Mouse (Mus musculus) hindbrain, postnatal 0 days (tissue): ENCODE data around the gene Hist1h2ad. TPM values are rescaled to one million over a fixed set of nuclear protein-coding genes. Genes with fewer than 3 reads are reported as not detected.
A peak's percentile ranks its signal among the peaks of the same experiment; 100 is the strongest.
"Not testable (repeated sequence)": the region's sequence is repeated elsewhere in the genome, so short reads cannot be mapped to it uniquely, and the experiment has no call there.

Source experiments
- ATAC-seq: fragments of 200-750 bp; cut with Nextera tagmentation; 2 replicates; pipeline ENCODE4 v1.8.0; 2017; ENCODE audit warnings: mild to moderate bottlenecking, moderate TSS enrichment, moderate library complexity
- DNase-seq: peaks from one replicate; pipeline ENCODE4 v3.0.0-alpha.2; 2015; ENCODE audit warnings: low spot score
- H3K27ac ChIP-seq: fragments of 300-500 bp; sonication (generic); 2 replicates; pipeline ENCODE4 v1.5.1; 2014; ENCODE audit warnings: mild to moderate bottlenecking
- H3K27me3 ChIP-seq: fragments of 300-500 bp; sonication (generic); 2 replicates; pipeline ENCODE4 v1.6.1; 2014; ENCODE audit warnings: low read length, mixed read lengths; ENCODE audit not compliant: insufficient read depth
- H3K36me3 ChIP-seq: fragments of 300-500 bp; sonication (generic); 2 replicates; pipeline ENCODE4 v1.6.1; 2014; ENCODE audit warnings: low read length, mixed read lengths; ENCODE audit not compliant: insufficient read depth
- H3K4me1 ChIP-seq: fragments of 300-500 bp; sonication (generic); 2 replicates; pipeline ENCODE4 v1.6.1; 2014; ENCODE audit warnings: antibody characterized with exemption, low read length, mixed read lengths; ENCODE audit not compliant: insufficient read depth
- H3K4me2 ChIP-seq: fragments of 300-500 bp; sonication (generic); 2 replicates; pipeline ENCODE4 v1.6.1; 2014; ENCODE audit warnings: low read depth, mild to moderate bottlenecking, low read length, moderate library complexity, mixed read lengths
- H3K4me3 ChIP-seq: fragments of 300-500 bp; sonication (generic); 2 replicates; pipeline ENCODE4 v1.5.1; 2014; ENCODE audit warnings: low read length
- H3K9ac ChIP-seq: fragments of 300-500 bp; sonication (generic); replicated peaks from 2 replicates; pipeline ENCODE4 v1.6.1; 2014; ENCODE audit warnings: mild to moderate bottlenecking, low read length, moderate library complexity, mixed read lengths
- H3K9me3 ChIP-seq: fragments of 300-500 bp; sonication (generic); 2 replicates; pipeline ENCODE4 v1.6.1; 2016; ENCODE audit warnings: low read length, mixed read lengths
- CTCF ChIP-seq: IDR thresholded peaks from 2 replicates; pipeline ENCODE4 v1.5.1; 2016; ENCODE audit warnings: antibody characterized with exemption, control low read depth, low read depth
- WGBS: fragments of 180-500 bp; shearing (Covaris S2); extraction: QIAGEN DNeasy Blood & Tissue Kit; methylation state at CpG from one replicate; pipeline ENCODE4 v1.1.7; 2014; 5-methylcytosine and 5-hydroxymethylcytosine counted together
- polyA plus RNA-seq: library from polyadenylated mRNA; unstranded; fragments of >200 nt; fragmentation: Nextera tagmentation; extraction: Ambion mirVana; gene quantifications from 2 replicates; pipeline ENCODE4 v1.2.1, GENCODE M21; 2015
- total RNA-seq: library from RNA; depleted of rRNA; stranded (reverse); fragments of >200 nt; gene quantifications from 2 replicates; pipeline ENCODE4 v1.2.3, GENCODE M21; 2014

The Hist1h2ad gene
- total and polyA plus RNA-seq, 2 experiments from 2014 or later: 636 TPM; not detected in 1

- no peak for TF ChIP-seq CTCF
- ATAC-seq (peak; percentile 69), DNase-seq (peak; percentile 88)
- H3K9me3 ChIP-seq: no peaks in the 10 kb centered on the region
- H3K27me3 ChIP-seq: no peaks in the 10 kb centered on the region
- H3K9ac ChIP-seq: peak within 1 kb of the TSS; percentile 42; the same call in 1 of the 2 replicates
- WGBS: under 1% methylated on average over 18 of the region's 18 CpGs
- H3K36me3 ChIP-seq: no peaks in the 10 kb centered on the region
- peak within 1 kb of the TSS; percentile 70 for H3K27ac ChIP-seq
- H3K4me1 ChIP-seq: peaks cover 3% of the 10 kb centered on the region; the same call in 1 of the 2 replicates
- H3K4me2 ChIP-seq: peak within 1 kb of the TSS; percentile 52
- peak within 1 kb of the TSS; percentile 32 for H3K4me3 ChIP-seq
Observed at GRCm38 (mm10) chr13:23575271-23575851, 1.2 kb downstream of the Hist1h2ad start, which contains the start of gene Hist1h3d. Gene Hist1h3d (plus strand): TSS chr13:23575763.

- H3K4me2 ChIP-seq: peak overlapping the region; percentile 52
- WGBS: 0% methylated on average over 13 of the region's 40 CpGs
- H3K4me1 ChIP-seq, DNase-seq, ATAC-seq, H3K27me3 ChIP-seq, H3K9me3 ChIP-seq, H3K36me3 ChIP-seq: not testable (repeated sequence)
- H3K27ac ChIP-seq: peak overlapping the region; percentile 70
- H3K4me3 ChIP-seq: peak overlapping the region; percentile 32
- H3K9ac ChIP-seq: peak overlapping the region; percentile 42; the same call in 1 of the 2 replicates
Observed at GRCm38 (mm10) chr13:23575864-23576313, 1.7 kb downstream of the Hist1h2ad start.

DNA sequence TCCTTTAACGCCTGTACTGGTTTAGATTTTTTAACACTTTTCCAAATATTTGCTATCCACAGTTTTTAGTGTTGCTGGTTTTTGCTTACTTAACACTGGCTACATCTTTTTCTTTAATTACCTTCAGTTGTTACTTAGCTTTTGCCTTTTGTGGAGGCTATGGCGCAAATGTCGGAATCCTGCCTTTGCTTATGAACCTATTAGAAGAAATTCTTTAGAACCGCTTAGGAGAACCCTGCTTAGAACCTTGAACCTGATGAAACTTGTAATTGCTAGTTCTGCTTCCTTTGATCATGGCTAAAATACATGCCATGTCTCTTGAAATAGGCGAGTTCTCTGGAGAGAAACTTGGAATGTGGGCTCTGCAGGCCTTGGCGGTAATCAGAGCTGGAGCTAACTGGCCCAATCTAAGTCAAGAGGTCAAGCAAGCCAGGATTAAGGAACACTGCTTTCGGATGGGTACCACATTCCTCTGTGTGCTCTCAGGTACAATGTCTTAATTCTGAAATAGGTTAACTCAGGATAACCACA, 2.2 kb downstream of the Hist1h2ad start:
- 8% methylated on average over 7 of the region's 7 CpGs for WGBS
- no peaks in the 10 kb centered on the region for H3K27me3 ChIP-seq
- DNase-seq (no peak), ATAC-seq (no peak)
- H3K36me3 ChIP-seq: no peaks in the 10 kb centered on the region
- H3K4me1 ChIP-seq: 0 out of 2 replicates have a peak, but pooled peaks cover 3% of the 10 kb centered on the region
- H3K9ac ChIP-seq: peak overlapping the region; percentile 42; the same call in 1 of the 2 replicates
- peak overlapping the region; percentile 70 for H3K27ac ChIP-seq
- no peaks in the 10 kb centered on the region for H3K9me3 ChIP-seq
- peak overlapping the region; percentile 32 for H3K4me3 ChIP-seq
- TF ChIP-seq CTCF: no peak
- peak overlapping the region; percentile 52 for H3K4me2 ChIP-seq

- H3K36me3 ChIP-seq: no peaks in the 10 kb centered on the region
- H3K9me3 ChIP-seq: no peaks in the 10 kb centered on the region
- 0 out of 2 replicates have a peak, but pooled peaks cover 7% of the 10 kb centered on the region for H3K4me1 ChIP-seq
- no peak overlapping the region for H3K27ac ChIP-seq
- H3K4me3 ChIP-seq: no peak overlapping the region
- no peaks in the 10 kb centered on the region for H3K27me3 ChIP-seq
- ATAC-seq (no peak), DNase-seq (no peak)
- no peak for TF ChIP-seq CTCF
- 55% methylated on average over 6 of the region's 6 CpGs for WGBS
- peak overlapping the region; percentile 42; the same call in 1 of the 2 replicates for H3K9ac ChIP-seq
- H3K4me2 ChIP-seq: peak overlapping the region; percentile 52
Observed at GRCm38 (mm10) chr13:23576906-23577639, 2.9 kb downstream of the Hist1h2ad start.

GRCm38 (mm10) chr13:23577835-23578234, 3.7 kb downstream of the Hist1h2ad start:
- H3K9me3 ChIP-seq: no peaks in the 10 kb centered on the region
- H3K9ac ChIP-seq: no peak overlapping the region
- no peaks in the 10 kb centered on the region for H3K36me3 ChIP-seq
- no peaks in the 10 kb centered on the region for H3K27me3 ChIP-seq
- no peak for ATAC-seq
- no peak for DNase-seq
- no peak for TF ChIP-seq CTCF
- no peak overlapping the region for H3K27ac ChIP-seq
- H3K4me3 ChIP-seq: no peak overlapping the region
- H3K4me1 ChIP-seq: 0 out of 2 replicates have a peak, but pooled peaks cover 7% of the 10 kb centered on the region
- no peak overlapping the region for H3K4me2 ChIP-seq
- 92% methylated on average over 1 of the region's 1 CpGs for WGBS

GRCm38 (mm10) chr13:23581408-23582218, 7.4 kb downstream of the Hist1h2ad start, which contains the start of gene Hist1h4d:
Gene Hist1h4d (plus strand): TSS chr13:23581598.
- H3K9me3 ChIP-seq: no peaks in the 10 kb centered on the region
- H3K4me1 ChIP-seq: peaks cover 8% of the 10 kb centered on the region; the same call in 1 of the 2 replicates
- H3K9ac ChIP-seq: peak within 1 kb of the TSS; percentile 56
- H3K27ac ChIP-seq: peak within 1 kb of the TSS; percentile 67
- no peaks in the 10 kb centered on the region for H3K27me3 ChIP-seq
- no peak for TF ChIP-seq CTCF
- peak; percentile 98 for DNase-seq
- H3K36me3 ChIP-seq: no peaks in the 10 kb centered on the region
- peak; percentile 93 for ATAC-seq
- H3K4me3 ChIP-seq: peak within 1 kb of the TSS; percentile 45
- peak within 1 kb of the TSS; percentile 77 for H3K4me2 ChIP-seq
- WGBS: under 1% methylated on average over 43 of the region's 43 CpGs
